Mouse (Mus musculus) thymus, postnatal 10 days (tissue): ENCODE data around the gene Prss36.

Experiments used
- DNase-seq, 2 experiments: peaks; one replicate each; pipeline ENCODE4 v3.0.0; 2021; ENCODE audit warnings: low spot score in 2 of 2

The Prss36 gene

GRCm38 (mm10) chr7:127935028-127935722 lies 11.3 kb downstream of the Prss36 start:
- peak; percentile 92 to 97 for DNase-seq

- no peak for DNase-seq
These were observed 12.4 kb downstream of the Prss36 start for GRCm38 (mm10) chr7:127934075-127934474.

GRCm38 (mm10) chr7:127932273-127933031 lies 14.1 kb downstream of the Prss36 start:
- no peak for DNase-seq

GRCm38 (mm10) chr7:127931351-127932135 lies 15.0 kb downstream of the Prss36 start:
- DNase-seq = no peak

- DNase-seq = no peak
These were observed 15.9 kb downstream of the Prss36 start for GRCm38 (mm10) chr7:127930636-127931035.

- no peak for DNase-seq
These were observed 16.6 kb downstream of the Prss36 start, which contains the start of gene Prss8 for GRCm38 (mm10) chr7:127929923-127930322. Gene Prss8, minus strand, starts transcription at chr7:127930104.

- no peak for DNase-seq
These were observed 17.9 kb downstream of the Prss36 start for GRCm38 (mm10) chr7:127928596-127928995.

- DNase-seq = no peak
These were observed 18.8 kb downstream of the Prss36 start for GRCm38 (mm10) chr7:127927726-127928125.

GRCm38 (mm10) chr7:127926846-127927245 lies 19.7 kb downstream of the Prss36 start:
- DNase-seq = no peak

- no peak for DNase-seq
These were observed 20.5 kb downstream of the Prss36 start for GRCm38 (mm10) chr7:127926066-127926465.

GRCm38 (mm10) chr7:127925252-127925651 lies 21.3 kb downstream of the Prss36 start:
- DNase-seq = no peak

- DNase-seq = no peak
These were observed 22.8 kb downstream of the Prss36 start for GRCm38 (mm10) chr7:127923714-127924113.

- no peak for DNase-seq
These were observed 23.9 kb downstream of the Prss36 start for GRCm38 (mm10) chr7:127922451-127923275.

- no peak for DNase-seq
These were observed 25.0 kb downstream of the Prss36 start for GRCm38 (mm10) chr7:127921516-127921915.

GRCm38 (mm10) chr7:127919290-127919689 lies 27.2 kb downstream of the Prss36 start:
- DNase-seq = no peak

- DNase-seq = peak in 1 of 2 experiments; percentile 65
These were observed 28.3 kb downstream of the Prss36 start for GRCm38 (mm10) chr7:127918203-127918602.

GRCm38 (mm10) chr7:127915293-127915692 lies 31.2 kb downstream of the Prss36 start:
- no peak for DNase-seq

- no peak for DNase-seq
These were observed 33.6 kb downstream of the Prss36 start for GRCm38 (mm10) chr7:127912938-127913337.

GRCm38 (mm10) chr7:127912190-127912871 lies 34.2 kb downstream of the Prss36 start, which contains the start of gene Kat8:
Gene Kat8, plus strand, starts transcription at chr7:127912516.
- DNase-seq = peak; percentile 76 to 79

GRCm38 (mm10) chr7:127908656-127909055 lies 37.9 kb downstream of the Prss36 start:
- DNase-seq = no peak

- no peak for DNase-seq
These were observed 38.6 kb downstream of the Prss36 start for GRCm38 (mm10) chr7:127907939-127908338.
